Mouse (Mus musculus) lung, postnatal 0 days (tissue): ENCODE results near the gene Oprm1. TPM values are rescaled to one million over a fixed set of nuclear protein-coding genes. Genes with fewer than 3 reads are reported as not detected.

Source experiments
- ATAC-seq: fragments of 200-750 bp; cut with Nextera tagmentation; 2 replicates; pipeline ENCODE4 v1.8.0; 2017; ENCODE audit warnings: moderate library complexity
- DNase-seq: peaks from one replicate; pipeline ENCODE4 v3.0.0-alpha.2; 2016; ENCODE audit warnings: low spot score
- H3K27ac ChIP-seq: fragments of 300-500 bp; sonication (generic); 2 replicates; pipeline ENCODE4 v1.5.1; 2014; ENCODE audit warnings: antibody characterized with exemption, mild to moderate bottlenecking, low read length, mixed read lengths
- H3K27me3 ChIP-seq: fragments of 300-500 bp; sonication (generic); replicated peaks from 2 replicates; pipeline ENCODE4 v1.6.1; 2014; ENCODE audit warnings: low read length, mixed read lengths; ENCODE audit not compliant: insufficient read depth
- H3K36me3 ChIP-seq: fragments of 300-500 bp; sonication (generic); 2 replicates; pipeline ENCODE4 v1.6.1; 2014; ENCODE audit warnings: low read length, mixed read lengths; ENCODE audit not compliant: insufficient read depth
- H3K4me1 ChIP-seq: fragments of 300-500 bp; sonication (generic); 2 replicates; pipeline ENCODE4 v1.6.1; 2014; ENCODE audit warnings: antibody characterized with exemption, low read depth, low read length, mixed read lengths; ENCODE audit not compliant: insufficient read depth
- H3K4me2 ChIP-seq: fragments of 300-500 bp; sonication (generic); replicated peaks from 2 replicates; pipeline ENCODE4 v1.6.1; 2014; ENCODE audit warnings: low read depth, mild to moderate bottlenecking, low read length, moderate library complexity, mixed read lengths
- H3K4me3 ChIP-seq: fragments of 300-500 bp; sonication (generic); 2 replicates; pipeline ENCODE4 v1.5.1; 2014; ENCODE audit warnings: low read depth, low read length
- H3K9ac ChIP-seq: fragments of 300-500 bp; sonication (generic); replicated peaks from 2 replicates; pipeline ENCODE4 v1.6.1; 2014; ENCODE audit warnings: low read depth, mild to moderate bottlenecking
- H3K9me3 ChIP-seq: fragments of 300-500 bp; sonication (generic); 2 replicates; pipeline ENCODE4 v1.6.1; 2016; ENCODE audit warnings: low read length, mixed read lengths
- CTCF ChIP-seq: IDR thresholded peaks from 2 replicates; pipeline ENCODE4 v1.5.1; 2016; ENCODE audit warnings: antibody characterized with exemption, mild to moderate bottlenecking
- EP300 ChIP-seq: IDR thresholded peaks from 2 replicates; pipeline ENCODE4 v1.6.1; 2016; ENCODE audit warnings: antibody characterized with exemption, mild to moderate bottlenecking, control low read depth
- WGBS: fragments of 180-500 bp; shearing (Covaris S2); extraction: QIAGEN DNeasy Blood & Tissue Kit; methylation state at CpG from one replicate; pipeline ENCODE4 v1.1.7; 2014; 5-methylcytosine and 5-hydroxymethylcytosine counted together
- polyA plus RNA-seq: library from polyadenylated mRNA; unstranded; fragments of >200 nt; fragmentation: Nextera tagmentation; extraction: Ambion mirVana; gene quantifications from 2 replicates; pipeline ENCODE4 v1.2.1, GENCODE M21; 2015

Gene Oprm1
- polyA plus RNA-seq, 1 experiment from 2014 or later = not detected

GRCm38 (mm10) chr10:6979216-6979615, 220.9 kb downstream of the Oprm1 start:
- 82% methylated on average over 7 of the region's 7 CpGs for WGBS
- ATAC-seq (no peak), DNase-seq (no peak)
- no peak overlapping the region for H3K27ac ChIP-seq
- no peaks in the 10 kb centered on the region for H3K9me3 ChIP-seq
- no peak overlapping the region for H3K9ac ChIP-seq
- TF ChIP-seq EP300 = no peak
- no peak for TF ChIP-seq CTCF
- H3K4me1 ChIP-seq = no peaks in the 10 kb centered on the region
- H3K27me3 ChIP-seq = no peaks in the 10 kb centered on the region
- H3K4me2 ChIP-seq = no peak overlapping the region
- no peaks in the 10 kb centered on the region for H3K36me3 ChIP-seq
- no peak overlapping the region for H3K4me3 ChIP-seq

- no peaks in the 10 kb centered on the region for H3K27me3 ChIP-seq
- no peak overlapping the region for H3K27ac ChIP-seq
- H3K9ac ChIP-seq = no peak overlapping the region
- no peak for DNase-seq
- 43% methylated on average over 8 of the region's 8 CpGs for WGBS
- H3K36me3 ChIP-seq = no peaks in the 10 kb centered on the region
- ATAC-seq = no peak
- no peaks in the 10 kb centered on the region for H3K9me3 ChIP-seq
- H3K4me2 ChIP-seq = no peak overlapping the region
- no peaks in the 10 kb centered on the region for H3K4me1 ChIP-seq
- no peak overlapping the region for H3K4me3 ChIP-seq
- no peak for TF ChIP-seq CTCF
- TF ChIP-seq EP300 = no peak
These were observed 221.5 kb downstream of the Oprm1 start for GRCm38 (mm10) chr10:6979789-6980188.

- TF ChIP-seq EP300 (no peak), CTCF (no peak)
- no peaks in the 10 kb centered on the region for H3K9me3 ChIP-seq
- no peak overlapping the region for H3K9ac ChIP-seq
- DNase-seq (peak; percentile 17), ATAC-seq (no peak)
- no peaks in the 10 kb centered on the region for H3K36me3 ChIP-seq
- H3K4me3 ChIP-seq = no peak overlapping the region
- no peak overlapping the region for H3K4me2 ChIP-seq
- H3K27ac ChIP-seq = no peak overlapping the region
- WGBS = 20% methylated on average over 6 of the region's 6 CpGs
- no peaks in the 10 kb centered on the region for H3K4me1 ChIP-seq
- H3K27me3 ChIP-seq = no peaks in the 10 kb centered on the region
These were observed 221.9 kb downstream of the Oprm1 start for GRCm38 (mm10) chr10:6980236-6980635.

DNA sequence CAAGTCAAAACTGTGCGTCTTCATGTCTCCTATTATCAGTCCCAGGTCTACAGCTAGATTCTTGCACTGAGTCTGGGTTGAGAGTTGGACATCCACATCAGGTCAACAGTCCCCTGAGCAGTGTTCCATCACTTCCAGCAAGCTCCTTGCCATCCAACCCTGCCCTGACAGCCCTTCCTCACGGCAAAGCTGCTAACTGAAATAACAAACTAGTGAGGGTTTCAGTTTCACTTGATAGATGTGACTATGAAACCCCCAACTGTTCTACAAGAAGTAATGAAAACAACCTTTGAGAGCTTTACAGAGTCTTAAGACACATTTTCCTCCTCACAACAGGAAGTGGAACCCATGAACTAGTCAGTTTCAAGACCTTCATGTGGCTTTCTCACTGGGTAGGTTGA, 224.4 kb downstream of the Oprm1 start:
- no peaks in the 10 kb centered on the region for H3K27me3 ChIP-seq
- no peak overlapping the region for H3K27ac ChIP-seq
- no peaks in the 10 kb centered on the region for H3K4me1 ChIP-seq
- H3K9me3 ChIP-seq = no peaks in the 10 kb centered on the region
- no peak overlapping the region for H3K9ac ChIP-seq
- no peak for ATAC-seq
- TF ChIP-seq CTCF (no peak), EP300 (no peak)
- no peak overlapping the region for H3K4me3 ChIP-seq
- 60% methylated on average over 2 of the region's 2 CpGs for WGBS
- DNase-seq = no peak
- no peaks in the 10 kb centered on the region for H3K36me3 ChIP-seq
- H3K4me2 ChIP-seq = no peak overlapping the region

- Histone ChIP-seq H3K9me3 (no peaks in the 10 kb centered on the region), H3K27me3 (no peaks in the 10 kb centered on the region), H3K4me1 (no peaks in the 10 kb centered on the region), H3K4me2 (no peak overlapping the region), H3K36me3 (no peaks in the 10 kb centered on the region), H3K27ac (no peak overlapping the region), H3K9ac (no peak overlapping the region), H3K4me3 (no peak overlapping the region)
- TF ChIP-seq EP300 = no peak
- ATAC-seq (no peak), DNase-seq (no peak)
- WGBS = 89% methylated on average over 2 of the region's 2 CpGs
These were observed 225.1 kb downstream of the Oprm1 start for GRCm38 (mm10) chr10:6983431-6983830.

GRCm38 (mm10) chr10:6986246-6986645, 227.9 kb downstream of the Oprm1 start:
- H3K4me3 ChIP-seq = no peak overlapping the region
- no peak for ATAC-seq
- no peak overlapping the region for H3K27ac ChIP-seq
- H3K36me3 ChIP-seq = no peaks in the 10 kb centered on the region
- H3K9me3 ChIP-seq = no peaks in the 10 kb centered on the region
- H3K9ac ChIP-seq = no peak overlapping the region
- TF ChIP-seq CTCF = no peak
- TF ChIP-seq EP300 = no peak
- H3K27me3 ChIP-seq = no peaks in the 10 kb centered on the region
- DNase-seq = no peak
- H3K4me1 ChIP-seq = no peaks in the 10 kb centered on the region
- H3K4me2 ChIP-seq = no peak overlapping the region
- WGBS = 67% methylated on average over 4 of the region's 4 CpGs
